Mouse (Mus musculus): Measurements from ENCODE around the gene Rbfox1. TPM values are rescaled to one million over a fixed set of nuclear protein-coding genes. Genes with fewer than 3 reads are reported as not detected.

The Rbfox1 gene
- total and polyA plus RNA-seq, 3 experiments = 31.6 to 58.1 (median 52.9) TPM

- DNase-seq = no peak
- H3K4me1 ChIP-seq (ENCODE audit: control insufficient read depth, insufficient read depth, low read length) = no peaks in the 10 kb centered on the region
- WGBS = 91% methylated on average over 7 of the region's 7 CpGs
- H3K79me2 ChIP-seq (replicated peaks; ENCODE audit: control insufficient read depth, insufficient read depth, low read length) = no peaks in the 10 kb centered on the region
- no peak overlapping the region for H3K9ac ChIP-seq (ENCODE audit: low read depth, low read length)
- intact Hi-C loops (cut with DNase I) = no loop called here
- no peaks in the 10 kb centered on the region for H3K36me3 ChIP-seq (ENCODE audit: control insufficient read depth, insufficient read depth, low read length)
- H3K4me3 ChIP-seq = no peak overlapping the region
- H3K27ac ChIP-seq = no peak overlapping the region
- H3K27me3 ChIP-seq (ENCODE audit: control insufficient read depth, insufficient read depth, low read length) = no peaks in the 10 kb centered on the region
- no peak for TF ChIP-seq CTCF (IDR thresholded peaks at IDR 0.05)
- TF ChIP-seq POLR2A (IDR thresholded peaks at IDR 0.05; ENCODE audit: insufficient read depth, low read depth, low read length) = no peak
- TF ChIP-seq EP300 (IDR thresholded peaks at IDR 0.05; ENCODE audit: insufficient read depth, low read depth, low read length) = no peak
Observed at GRCm38 (mm10) chr16:6976341-6976740, 1091.2 kb downstream of the Rbfox1 start.

DNA sequence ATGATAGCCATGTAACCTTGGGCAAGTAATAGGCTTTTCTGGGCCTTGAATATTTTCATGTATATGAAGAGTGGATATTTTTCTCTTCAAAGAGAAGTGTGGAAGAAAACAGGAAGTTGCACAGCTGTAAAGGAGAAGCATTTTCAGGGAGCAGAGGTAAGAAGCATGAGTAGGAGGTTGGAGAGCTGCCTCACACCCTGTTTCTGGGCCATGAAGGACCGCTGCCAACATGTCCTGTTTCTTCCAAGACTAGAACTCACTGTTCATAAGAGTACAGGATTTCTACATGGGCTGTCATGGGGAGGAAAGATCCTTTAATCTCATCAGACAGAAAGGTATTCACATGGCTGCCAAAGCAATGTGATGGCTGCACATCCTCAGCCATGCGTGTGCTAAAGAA is 1098.8 kb downstream of the Rbfox1 start:
- 92% methylated on average over 2 of the region's 2 CpGs for WGBS
- no peak overlapping the region for H3K4me3 ChIP-seq
- no peaks in the 10 kb centered on the region for H3K79me2 ChIP-seq (replicated peaks; ENCODE audit: control insufficient read depth, insufficient read depth, low read length)
- no peaks in the 10 kb centered on the region for H3K36me3 ChIP-seq (ENCODE audit: control insufficient read depth, insufficient read depth, low read length)
- intact Hi-C loops (cut with DNase I) = no loop called here
- no peak for DNase-seq
- no peak overlapping the region for H3K27ac ChIP-seq
- TF ChIP-seq POLR2A (IDR thresholded peaks at IDR 0.05; ENCODE audit: insufficient read depth, low read depth, low read length) = no peak
- TF ChIP-seq CTCF (IDR thresholded peaks at IDR 0.05) = no peak
- no peak for TF ChIP-seq EP300 (IDR thresholded peaks at IDR 0.05; ENCODE audit: insufficient read depth, low read depth, low read length)
- H3K27me3 ChIP-seq (ENCODE audit: control insufficient read depth, insufficient read depth, low read length) = no peaks in the 10 kb centered on the region
- no peak overlapping the region for H3K9ac ChIP-seq (ENCODE audit: low read depth, low read length)
- no peaks in the 10 kb centered on the region for H3K4me1 ChIP-seq (ENCODE audit: control insufficient read depth, insufficient read depth, low read length)

DNA sequence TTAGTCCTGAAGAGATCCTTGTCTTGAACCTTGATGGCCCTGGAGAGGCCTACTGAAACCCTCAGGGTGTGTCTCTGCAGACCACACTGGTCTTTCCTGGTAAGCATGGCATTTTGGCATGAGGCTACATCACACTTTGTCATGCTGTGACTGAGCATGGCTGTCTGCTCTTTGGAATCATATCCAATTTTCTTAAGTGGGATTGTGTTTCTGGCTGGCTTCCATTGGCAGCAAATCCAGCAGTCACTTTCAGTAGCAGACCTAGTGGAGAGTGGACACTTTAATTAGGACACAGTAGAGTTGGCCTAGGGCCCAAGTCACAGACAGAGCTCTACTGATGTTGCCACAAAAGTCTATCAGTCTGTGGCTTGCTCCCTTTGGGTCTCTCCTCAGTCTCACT is 1100.9 kb downstream of the Rbfox1 start:
- Histone ChIP-seq H3K4me1 (ENCODE audit: control insufficient read depth, insufficient read depth, low read length) (no peaks in the 10 kb centered on the region), H3K36me3 (ENCODE audit: control insufficient read depth, insufficient read depth, low read length) (no peaks in the 10 kb centered on the region), H3K9ac (ENCODE audit: low read depth, low read length) (no peak overlapping the region), H3K27me3 (ENCODE audit: control insufficient read depth, insufficient read depth, low read length) (0 out of 2 replicates have a peak, but pooled peaks cover 3% of the 10 kb centered on the region), H3K4me3 (no peak overlapping the region), H3K79me2 (replicated peaks; ENCODE audit: control insufficient read depth, insufficient read depth, low read length) (no peaks in the 10 kb centered on the region), H3K27ac (no peak overlapping the region)
- intact Hi-C loops (cut with DNase I) = no loop called here
- peak; percentile 22 to 63 for DNase-seq
- no peak for TF ChIP-seq CTCF (IDR thresholded peaks at IDR 0.05)
- no peak for TF ChIP-seq EP300 (IDR thresholded peaks at IDR 0.05; ENCODE audit: insufficient read depth, low read depth, low read length)

GRCm38 (mm10) chr16:6986494-6986893 is 1101.3 kb downstream of the Rbfox1 start:
- H3K9ac ChIP-seq (ENCODE audit: low read depth, low read length) = no peak overlapping the region
- no peaks in the 10 kb centered on the region for H3K36me3 ChIP-seq (ENCODE audit: control insufficient read depth, insufficient read depth, low read length)
- no peaks in the 10 kb centered on the region for H3K79me2 ChIP-seq (replicated peaks; ENCODE audit: control insufficient read depth, insufficient read depth, low read length)
- WGBS = 49% methylated on average over 2 of the region's 2 CpGs
- no peak for DNase-seq
- no peak overlapping the region for H3K27ac ChIP-seq
- TF ChIP-seq CTCF (IDR thresholded peaks at IDR 0.05) (no peak), POLR2A (IDR thresholded peaks at IDR 0.05; ENCODE audit: insufficient read depth, low read depth, low read length) (no peak), EP300 (IDR thresholded peaks at IDR 0.05; ENCODE audit: insufficient read depth, low read depth, low read length) (no peak)
- H3K4me1 ChIP-seq (ENCODE audit: control insufficient read depth, insufficient read depth, low read length) = no peaks in the 10 kb centered on the region
- intact Hi-C loops (cut with DNase I) = no loop called here
- H3K4me3 ChIP-seq = no peak overlapping the region
- H3K27me3 ChIP-seq (ENCODE audit: control insufficient read depth, insufficient read depth, low read length) = 0 out of 2 replicates have a peak, but pooled peaks cover 3% of the 10 kb centered on the region

DNA sequence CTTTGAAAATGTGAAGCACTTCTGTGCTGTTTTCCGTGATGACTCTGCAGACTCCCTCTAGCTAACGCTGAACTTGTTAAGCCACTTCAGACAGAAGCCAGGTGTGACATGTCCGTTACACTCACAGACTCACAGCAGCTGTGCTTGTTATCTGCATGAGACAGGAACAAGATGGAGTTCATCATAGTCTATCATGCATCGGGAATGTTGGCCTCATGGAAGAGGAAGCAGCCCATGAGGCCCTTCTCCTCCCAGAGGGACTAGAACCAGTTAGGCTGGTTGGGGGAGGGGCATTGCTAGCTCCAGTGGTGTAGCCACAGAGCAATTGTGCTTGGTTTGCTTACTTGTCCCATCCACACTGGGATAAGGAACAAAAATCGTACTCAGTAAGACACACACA is 1107.1 kb downstream of the Rbfox1 start:
- Histone ChIP-seq H3K4me3 (no peak overlapping the region), H3K36me3 (ENCODE audit: control insufficient read depth, insufficient read depth, low read length) (no peaks in the 10 kb centered on the region), H3K27me3 (ENCODE audit: control insufficient read depth, insufficient read depth, low read length) (0 out of 2 replicates have a peak, but pooled peaks cover 4% of the 10 kb centered on the region), H3K4me1 (ENCODE audit: control insufficient read depth, insufficient read depth, low read length) (no peaks in the 10 kb centered on the region), H3K9ac (ENCODE audit: low read depth, low read length) (no peak overlapping the region), H3K27ac (no peak overlapping the region), H3K79me2 (replicated peaks; ENCODE audit: control insufficient read depth, insufficient read depth, low read length) (no peaks in the 10 kb centered on the region)
- peak in 1 of 2 experiments; percentile 5 for DNase-seq
- intact Hi-C loops (cut with DNase I) = no loop called here
- 51% methylated on average over 5 of the region's 5 CpGs for WGBS
- TF ChIP-seq POLR2A (IDR thresholded peaks at IDR 0.05; ENCODE audit: insufficient read depth, low read depth, low read length) = no peak
- no peak for TF ChIP-seq CTCF (IDR thresholded peaks at IDR 0.05)
- TF ChIP-seq EP300 (IDR thresholded peaks at IDR 0.05; ENCODE audit: insufficient read depth, low read depth, low read length) = no peak

GRCm38 (mm10) chr16:6993180-6993579 is 1108.0 kb downstream of the Rbfox1 start:
- H3K4me1 ChIP-seq (ENCODE audit: control insufficient read depth, insufficient read depth, low read length) = no peaks in the 10 kb centered on the region
- no peak overlapping the region for H3K27ac ChIP-seq
- no peak for DNase-seq
- 0 out of 2 replicates have a peak, but pooled peaks cover 4% of the 10 kb centered on the region for H3K27me3 ChIP-seq (ENCODE audit: control insufficient read depth, insufficient read depth, low read length)
- H3K36me3 ChIP-seq (ENCODE audit: control insufficient read depth, insufficient read depth, low read length) = no peaks in the 10 kb centered on the region
- WGBS = 46% methylated on average over 2 of the region's 2 CpGs
- H3K9ac ChIP-seq (ENCODE audit: low read depth, low read length) = no peak overlapping the region
- H3K4me3 ChIP-seq = no peak overlapping the region
- intact Hi-C loops (cut with DNase I) = no loop called here
- H3K79me2 ChIP-seq (replicated peaks; ENCODE audit: control insufficient read depth, insufficient read depth, low read length) = no peaks in the 10 kb centered on the region
- TF ChIP-seq CTCF (IDR thresholded peaks at IDR 0.05) (no peak), EP300 (IDR thresholded peaks at IDR 0.05; ENCODE audit: insufficient read depth, low read depth, low read length) (no peak), POLR2A (IDR thresholded peaks at IDR 0.05; ENCODE audit: insufficient read depth, low read depth, low read length) (no peak)
